Mouse (Mus musculus) ES-Bruce4 (cell line): Measurements from ENCODE around the gene Rgs19. TPM values are rescaled to one million over a fixed set of nuclear protein-coding genes. Genes with fewer than 3 reads are reported as not detected.

Experiments used
- H3K27ac ChIP-seq: 2 replicates; pipeline ENCODE4 v1.5.1; 2012; ENCODE audit warnings: low read length, inconsistent platforms; ENCODE audit not compliant: insufficient read depth
- H3K27me3 ChIP-seq: 2 replicates; pipeline ENCODE4 v1.6.1; 2012; ENCODE audit warnings: mild to moderate bottlenecking, low read length, inconsistent platforms; ENCODE audit not compliant: control insufficient read depth, poor library complexity, insufficient read depth, severe bottlenecking
- H3K36me3 ChIP-seq: 2 replicates; pipeline ENCODE4 v1.6.1; 2012; ENCODE audit warnings: inconsistent platforms, mild to moderate bottlenecking, low read length, moderate library complexity; ENCODE audit not compliant: control insufficient read depth, poor library complexity, insufficient read depth, severe bottlenecking
- H3K4me1 ChIP-seq: one replicate; pipeline ENCODE4 v1.8.1; 2011; ENCODE audit warnings: low read length; ENCODE audit not compliant: control insufficient read depth, insufficient read depth
- H3K4me3 ChIP-seq: 2 replicates; pipeline ENCODE4 v1.5.1; 2011; ENCODE audit warnings: low read depth, mild to moderate bottlenecking, low read length
- H3K9ac ChIP-seq: 2 replicates; pipeline ENCODE4 v1.6.1; 2012; ENCODE audit warnings: low read depth, mild to moderate bottlenecking, inconsistent platforms; ENCODE audit not compliant: poor library complexity, severe bottlenecking
- H3K9me3 ChIP-seq: replicated peaks from 2 replicates; pipeline ENCODE4 v1.6.1; 2012; ENCODE audit warnings: mild to moderate bottlenecking, low read length, inconsistent platforms; ENCODE audit not compliant: control insufficient read depth, poor library complexity, insufficient read depth, severe bottlenecking
- CTCF ChIP-seq: IDR thresholded peaks from one replicate; pipeline ENCODE4 v1.8.1; 2011; ENCODE audit warnings: low read depth, low read length
- EP300 ChIP-seq: IDR thresholded peaks from 2 replicates; pipeline ENCODE4 v1.6.1; 2011; ENCODE audit warnings: low read depth, low read length; ENCODE audit not compliant: insufficient read depth
- POLR2A ChIP-seq: IDR thresholded peaks from one replicate; pipeline ENCODE4 v1.8.1; 2011; ENCODE audit warnings: low read length; ENCODE audit not compliant: insufficient read depth
- polyA plus RNA-seq: library from polyadenylated mRNA; stranded (reverse); fragments of >200 nt; gene quantifications from 2 replicates; pipeline ENCODE4 v1.2.4, GENCODE M21; 2011; ENCODE audit warnings: low read depth; ENCODE audit not compliant: missing spikeins, insufficient read depth, insufficient read length

Gene Rgs19
- polyA plus RNA-seq, 1 experiment = 46.5 TPM

- peak overlapping the region; percentile 28; the same call in 1 of the 2 replicates for H3K9ac ChIP-seq
- H3K4me1 ChIP-seq = no peaks in the 10 kb centered on the region
Measured at GRCm38 (mm10) chr2:181675454-181675853, 18.3 kb downstream of the Rgs19 start.

DNA sequence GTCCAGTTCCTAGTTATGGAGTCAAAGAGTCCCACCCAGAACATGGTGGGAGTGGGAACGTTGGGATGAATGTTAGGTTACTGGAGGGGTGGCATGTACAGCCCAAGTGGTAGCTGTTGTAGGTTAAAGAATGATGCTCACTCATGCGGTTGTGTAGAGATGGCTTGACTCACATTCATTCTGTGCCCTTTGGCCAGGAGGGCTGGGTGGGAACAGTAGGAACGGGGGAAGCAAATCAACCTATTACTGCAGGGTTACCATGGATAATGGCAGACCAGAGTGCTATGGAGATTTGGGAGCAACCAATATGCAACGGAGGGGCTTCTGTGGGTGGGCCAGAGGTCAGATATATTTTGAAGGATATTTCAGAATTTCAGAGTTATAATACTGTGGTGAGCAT lies 18.8 kb downstream of the Rgs19 start:
- H3K4me3 ChIP-seq = no peak overlapping the region
- no peak overlapping the region for H3K27ac ChIP-seq
- H3K9ac ChIP-seq = no peak overlapping the region
- H3K4me1 ChIP-seq = no peaks in the 10 kb centered on the region
- no peak for TF ChIP-seq POLR2A
- TF ChIP-seq CTCF = no peak
- no peak for TF ChIP-seq EP300
- peaks cover 2% of the 10 kb centered on the region; the same call in 1 of the 2 replicates for H3K27me3 ChIP-seq
- H3K9me3 ChIP-seq = no peaks in the 10 kb centered on the region
- H3K36me3 ChIP-seq = no peaks in the 10 kb centered on the region

More at GRCm38 (mm10) chr2:181675454-181675853, 18.3 kb downstream of the Rgs19 start:
- Histone ChIP-seq H3K27ac (no peak overlapping the region), H3K4me3 (no peak overlapping the region), H3K27me3 (peaks cover 2% of the 10 kb centered on the region; the same call in 1 of the 2 replicates), H3K36me3 (no peaks in the 10 kb centered on the region), H3K9me3 (no peaks in the 10 kb centered on the region)
- TF ChIP-seq EP300 = no peak
- no peak for TF ChIP-seq CTCF
- TF ChIP-seq POLR2A = no peak

- Histone ChIP-seq H3K27ac (no peak overlapping the region), H3K4me1 (no peaks in the 10 kb centered on the region), H3K4me3 (no peak overlapping the region), H3K27me3 (peaks cover 2% of the 10 kb centered on the region; the same call in 1 of the 2 replicates), H3K9me3 (no peaks in the 10 kb centered on the region), H3K36me3 (no peaks in the 10 kb centered on the region), H3K9ac (no peak overlapping the region)
- TF ChIP-seq POLR2A = no peak
- TF ChIP-seq CTCF = no peak
- no peak for TF ChIP-seq EP300
Measured at GRCm38 (mm10) chr2:181673501-181673900, 20.3 kb downstream of the Rgs19 start.

DNA sequence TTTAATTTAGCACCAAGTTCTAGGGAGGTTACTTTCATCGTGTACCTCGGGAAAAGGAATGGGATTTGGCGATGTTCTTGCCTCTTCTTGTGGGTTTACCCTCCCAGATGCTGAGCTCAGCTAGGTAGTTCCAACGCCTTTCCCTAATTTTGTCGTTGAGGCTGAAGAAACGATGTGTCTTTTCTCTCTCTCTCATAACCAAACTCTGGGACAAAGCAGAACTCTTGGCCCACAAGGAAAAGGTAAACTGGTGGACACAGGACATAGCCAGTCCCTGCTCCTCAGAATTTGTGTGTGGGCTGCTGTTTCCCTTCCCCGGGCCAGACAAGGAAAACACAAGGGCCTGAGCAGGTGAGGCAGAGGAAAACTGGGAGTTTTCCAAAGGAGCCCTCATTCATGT lies 21.8 kb downstream of the Rgs19 start:
- no peaks in the 10 kb centered on the region for H3K9me3 ChIP-seq
- no peaks in the 10 kb centered on the region for H3K36me3 ChIP-seq
- H3K27me3 ChIP-seq = peaks cover 2% of the 10 kb centered on the region; the same call in 1 of the 2 replicates
- H3K9ac ChIP-seq = peak overlapping the region; percentile 65; the same call in 1 of the 2 replicates
- no peak overlapping the region for H3K27ac ChIP-seq
- TF ChIP-seq EP300 (no peak), POLR2A (no peak), CTCF (no peak)
- H3K4me1 ChIP-seq = no peaks in the 10 kb centered on the region
- H3K4me3 ChIP-seq = no peak overlapping the region

- H3K9me3 ChIP-seq = no peaks in the 10 kb centered on the region
Measured at GRCm38 (mm10) chr2:181671326-181671725, 22.5 kb downstream of the Rgs19 start, which contains the start of gene Sox18. TSS of gene Sox18 (minus strand) at chr2:181671640.

GRCm38 (mm10) chr2:181670913-181671311 lies 22.9 kb downstream of the Rgs19 start:
- H3K9ac ChIP-seq = peak overlapping the region; percentile 65
- H3K27ac ChIP-seq = no peak overlapping the region
- H3K4me3 ChIP-seq = peak overlapping the region; percentile 58
- no peaks in the 10 kb centered on the region for H3K4me1 ChIP-seq
- H3K27me3 ChIP-seq = peaks cover 2% of the 10 kb centered on the region; the same call in 1 of the 2 replicates
- no peaks in the 10 kb centered on the region for H3K36me3 ChIP-seq
- no peaks in the 10 kb centered on the region for H3K9me3 ChIP-seq
- TF ChIP-seq EP300 = no peak
- no peak for TF ChIP-seq CTCF
- no peak for TF ChIP-seq POLR2A

More at GRCm38 (mm10) chr2:181671326-181671725, 22.5 kb downstream of the Rgs19 start, which contains the start of gene Sox18:
- Histone ChIP-seq H3K36me3 (no peaks in the 10 kb centered on the region), H3K27ac (no peak within 1 kb of the TSS), H3K4me1 (no peaks in the 10 kb centered on the region), H3K4me3 (peak within 1 kb of the TSS; percentile 58), H3K9ac (peak within 1 kb of the TSS; percentile 65), H3K27me3 (peaks cover 2% of the 10 kb centered on the region; the same call in 1 of the 2 replicates)
- no peak for TF ChIP-seq POLR2A
- no peak for TF ChIP-seq EP300
- no peak for TF ChIP-seq CTCF
